Mouse (Mus musculus): ENCODE measurements at regions not wholly inside any gene's neighbourhood (a gene's known extent, or its start where the extent isn't known, plus 50 kb on each side); places are given as distances from the start of the nearest gene placed in this dataset.
A peak's percentile ranks its signal among the peaks of the same experiment; 100 is the strongest.

GRCm38 (mm10) chr8:29460119-29460518 lies 2012.6 kb downstream of the Poteg start:
- H3K4me1 ChIP-seq (replicated peaks), result no peaks in the 10 kb centered on the region
- H3K9me3 ChIP-seq, result no peaks in the 10 kb centered on the region
- 34% methylated on average over 1 of the region's 1 CpGs for WGBS
- no peak overlapping the region for H3K4me3 ChIP-seq (replicated peaks)
- H3K9ac ChIP-seq (replicated peaks), result no peak overlapping the region
- H3K27me3 ChIP-seq, result no peaks in the 10 kb centered on the region
- H3K4me2 ChIP-seq (replicated peaks), result no peak overlapping the region
- H3K27ac ChIP-seq, result no peak overlapping the region
- no peaks in the 10 kb centered on the region for H3K36me3 ChIP-seq
- no peak for ATAC-seq

DNA sequence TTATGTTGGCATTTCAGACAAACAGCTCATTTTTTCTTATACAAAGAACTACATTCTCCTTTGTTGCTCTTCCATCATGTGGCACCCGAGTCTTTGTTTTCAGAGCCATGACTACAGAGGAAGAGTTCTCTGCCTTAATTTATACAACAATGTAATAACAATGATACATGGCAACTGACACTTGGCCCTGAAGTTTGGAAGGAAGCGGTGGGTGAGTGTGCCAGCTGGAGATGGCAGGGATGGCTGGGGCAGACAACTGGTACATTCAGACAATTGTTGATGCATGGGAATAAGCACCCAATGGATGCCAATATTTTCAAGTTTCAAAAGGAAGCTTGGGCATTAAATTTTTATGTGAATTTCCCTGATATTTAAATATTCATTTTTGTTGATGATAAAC lies 2045.5 kb downstream of the Poteg start:
- ATAC-seq, result no peak
- H3K9ac ChIP-seq (replicated peaks), result no peak overlapping the region
- no peaks in the 10 kb centered on the region for H3K9me3 ChIP-seq
- H3K36me3 ChIP-seq, result no peaks in the 10 kb centered on the region
- H3K4me3 ChIP-seq (replicated peaks), result no peak overlapping the region
- WGBS, result 88% methylated on average over 2 of the region's 2 CpGs
- H3K4me1 ChIP-seq (replicated peaks), result no peaks in the 10 kb centered on the region
- no peaks in the 10 kb centered on the region for H3K27me3 ChIP-seq
- no peak overlapping the region for H3K4me2 ChIP-seq (replicated peaks)
- H3K27ac ChIP-seq, result no peak overlapping the region

DNA sequence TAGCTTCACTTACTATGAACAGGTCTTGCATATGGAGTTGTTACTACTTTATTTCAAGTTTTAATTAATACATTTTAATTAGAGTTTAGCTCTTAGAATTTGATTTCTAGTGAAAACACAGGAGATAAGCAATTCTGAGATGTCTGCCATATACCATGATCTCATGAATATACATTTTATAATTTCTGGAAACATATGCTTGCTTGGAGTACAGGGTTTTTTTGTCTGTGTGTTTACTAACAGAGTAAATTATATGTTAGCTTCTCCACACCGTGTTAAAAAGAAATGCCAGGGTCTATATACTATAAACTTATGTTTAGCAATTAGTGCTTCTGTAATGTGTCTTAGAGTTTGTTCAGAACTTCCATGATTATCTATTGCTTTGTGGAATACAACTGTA lies 2079.9 kb downstream of the Poteg start:
- no peaks in the 10 kb centered on the region for H3K36me3 ChIP-seq
- no peaks in the 10 kb centered on the region for H3K4me1 ChIP-seq (replicated peaks)
- H3K27me3 ChIP-seq, result no peaks in the 10 kb centered on the region
- no peak overlapping the region for H3K4me2 ChIP-seq (replicated peaks)
- H3K9ac ChIP-seq (replicated peaks), result no peak overlapping the region
- H3K9me3 ChIP-seq, result no peaks in the 10 kb centered on the region
- no peak overlapping the region for H3K4me3 ChIP-seq (replicated peaks)
- H3K27ac ChIP-seq, result no peak overlapping the region
- 96% methylated on average over 1 of the region's 1 CpGs for WGBS
- no peak for ATAC-seq

DNA sequence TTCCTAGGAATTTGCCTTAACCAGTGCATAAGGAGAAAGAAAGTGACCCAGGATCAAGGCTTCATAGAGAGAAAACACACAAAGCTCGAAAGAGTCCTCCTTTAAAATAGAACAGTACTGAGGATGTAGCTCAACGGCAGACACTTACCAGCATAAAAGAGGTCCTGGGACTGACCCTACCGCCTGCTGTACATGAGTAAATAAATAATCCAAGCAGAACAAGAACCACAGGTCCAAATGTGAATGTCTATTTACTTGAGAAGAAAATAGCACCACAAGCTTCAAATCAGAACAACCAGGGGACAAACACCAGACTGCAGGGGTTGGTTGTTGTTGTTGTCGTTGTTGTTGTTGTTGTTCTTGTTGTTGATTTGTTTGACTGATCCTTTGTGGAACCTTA lies 2084.1 kb downstream of the Poteg start:
- no peak overlapping the region for H3K4me2 ChIP-seq (replicated peaks)
- H3K4me1 ChIP-seq (replicated peaks), result no peaks in the 10 kb centered on the region
- no peaks in the 10 kb centered on the region for H3K27me3 ChIP-seq
- H3K9me3 ChIP-seq, result no peaks in the 10 kb centered on the region
- no peak overlapping the region for H3K4me3 ChIP-seq (replicated peaks)
- no peak overlapping the region for H3K27ac ChIP-seq
- no peaks in the 10 kb centered on the region for H3K36me3 ChIP-seq
- H3K9ac ChIP-seq (replicated peaks), result no peak overlapping the region
- ATAC-seq, result no peak
- WGBS, result 65% methylated on average over 4 of the region's 4 CpGs

- no peaks in the 10 kb centered on the region for H3K36me3 ChIP-seq
- no peak overlapping the region for H3K27ac ChIP-seq
- no peak overlapping the region for H3K9ac ChIP-seq (replicated peaks)
- H3K4me1 ChIP-seq (replicated peaks), result no peaks in the 10 kb centered on the region
- no peaks in the 10 kb centered on the region for H3K9me3 ChIP-seq
- 85% methylated on average over 2 of the region's 2 CpGs for WGBS
- no peak overlapping the region for H3K4me3 ChIP-seq (replicated peaks)
- H3K27me3 ChIP-seq, result no peaks in the 10 kb centered on the region
- ATAC-seq, result no peak
- H3K4me2 ChIP-seq (replicated peaks), result no peak overlapping the region
These were observed 2090.5 kb downstream of the Poteg start for GRCm38 (mm10) chr8:29538016-29538415.

GRCm38 (mm10) chr8:29539856-29540255 lies 2092.4 kb downstream of the Poteg start:
- ATAC-seq, result no peak

GRCm38 (mm10) chr8:29544142-29544541 lies 2096.7 kb downstream of the Poteg start:
- Histone ChIP-seq H3K4me1 (replicated peaks) (0 out of 2 replicates have a peak, but pooled peaks cover 3% of the 10 kb centered on the region), H3K9me3 (no peaks in the 10 kb centered on the region), H3K4me2 (replicated peaks) (no peak overlapping the region), H3K9ac (replicated peaks) (no peak overlapping the region), H3K36me3 (no peaks in the 10 kb centered on the region), H3K4me3 (replicated peaks) (no peak overlapping the region), H3K27me3 (no peaks in the 10 kb centered on the region), H3K27ac (no peak overlapping the region)
- WGBS, result 49% methylated on average over 5 of the region's 5 CpGs
- peak; percentile 40; the same call in 1 of the 2 replicates for ATAC-seq

More at GRCm38 (mm10) chr8:29539856-29540255, 2092.4 kb downstream of the Poteg start:
- Histone ChIP-seq H3K4me1 (replicated peaks) (0 out of 2 replicates have a peak, but pooled peaks cover 3% of the 10 kb centered on the region), H3K36me3 (no peaks in the 10 kb centered on the region), H3K4me3 (replicated peaks) (no peak overlapping the region), H3K4me2 (replicated peaks) (no peak overlapping the region), H3K27me3 (no peaks in the 10 kb centered on the region), H3K27ac (no peak overlapping the region), H3K9me3 (no peaks in the 10 kb centered on the region), H3K9ac (replicated peaks) (no peak overlapping the region)
- WGBS, result 86% methylated on average over 3 of the region's 3 CpGs

- Histone ChIP-seq H3K9me3 (no peaks in the 10 kb centered on the region), H3K9ac (replicated peaks) (no peak overlapping the region), H3K27me3 (no peaks in the 10 kb centered on the region), H3K36me3 (no peaks in the 10 kb centered on the region), H3K27ac (no peak overlapping the region), H3K4me3 (replicated peaks) (no peak overlapping the region), H3K4me2 (replicated peaks) (no peak overlapping the region), H3K4me1 (replicated peaks) (no peaks in the 10 kb centered on the region)
- 92% methylated on average over 6 of the region's 6 CpGs for WGBS
- no peak for ATAC-seq
These were observed 2138.2 kb downstream of the Poteg start for GRCm38 (mm10) chr8:29585671-29586070.

GRCm38 (mm10) chr8:29594129-29594528 lies 2146.7 kb downstream of the Poteg start:
- no peak overlapping the region for H3K4me2 ChIP-seq (replicated peaks)
- H3K27me3 ChIP-seq, result no peaks in the 10 kb centered on the region
- no peak overlapping the region for H3K9ac ChIP-seq (replicated peaks)
- no peak overlapping the region for H3K27ac ChIP-seq
- H3K9me3 ChIP-seq, result no peaks in the 10 kb centered on the region
- no peaks in the 10 kb centered on the region for H3K4me1 ChIP-seq (replicated peaks)
- ATAC-seq, result no peak
- H3K36me3 ChIP-seq, result no peaks in the 10 kb centered on the region
- no peak overlapping the region for H3K4me3 ChIP-seq (replicated peaks)
- 78% methylated on average over 9 of the region's 9 CpGs for WGBS

GRCm38 (mm10) chr8:29614098-29614497 lies 2166.6 kb downstream of the Poteg start:
- no peaks in the 10 kb centered on the region for H3K27me3 ChIP-seq
- H3K9me3 ChIP-seq, result no peaks in the 10 kb centered on the region
- H3K4me1 ChIP-seq (replicated peaks), result no peaks in the 10 kb centered on the region
- H3K4me2 ChIP-seq (replicated peaks), result no peak overlapping the region
- WGBS, result 62% methylated on average over 7 of the region's 7 CpGs
- no peak for ATAC-seq
- H3K9ac ChIP-seq (replicated peaks), result no peak overlapping the region
- no peaks in the 10 kb centered on the region for H3K36me3 ChIP-seq
- no peak overlapping the region for H3K4me3 ChIP-seq (replicated peaks)
- H3K27ac ChIP-seq, result 0 out of 2 replicates have a peak overlapping the region, but pooled peaks have one; percentile 9

- Histone ChIP-seq H3K4me2 (replicated peaks) (no peak overlapping the region), H3K27me3 (no peaks in the 10 kb centered on the region), H3K9ac (replicated peaks) (no peak overlapping the region), H3K4me1 (replicated peaks) (no peaks in the 10 kb centered on the region), H3K4me3 (replicated peaks) (no peak overlapping the region), H3K36me3 (no peaks in the 10 kb centered on the region), H3K27ac (no peak overlapping the region), H3K9me3 (no peaks in the 10 kb centered on the region)
- 0 out of 2 replicates have a peak, but pooled peaks have one; percentile 20 for ATAC-seq
- WGBS, result 71% methylated on average over 3 of the region's 3 CpGs
These were observed 2214.1 kb downstream of the Poteg start for GRCm38 (mm10) chr8:29661616-29662015.

DNA sequence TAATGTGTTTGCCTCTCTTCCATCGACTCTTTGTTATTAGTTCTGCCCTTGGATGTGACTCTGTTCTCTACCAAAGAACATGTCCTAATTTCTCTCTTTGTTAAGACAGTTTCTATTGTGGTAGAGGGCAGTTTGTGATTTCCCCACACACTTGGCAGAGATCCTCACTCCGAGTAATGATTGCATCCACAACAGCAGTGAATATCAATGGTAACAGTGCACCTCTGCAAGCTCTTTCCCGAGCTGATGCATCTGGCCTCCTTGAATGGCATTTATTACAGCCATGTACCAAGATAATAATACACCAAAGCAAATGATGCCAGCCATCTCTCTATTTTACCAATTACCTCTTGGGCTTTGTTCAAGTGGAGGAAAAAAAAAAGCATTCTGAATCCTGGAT lies 2228.4 kb downstream of the Poteg start:
- H3K9me3 ChIP-seq, result no peaks in the 10 kb centered on the region
- 70% methylated on average over 3 of the region's 3 CpGs for WGBS
- no peak overlapping the region for H3K4me3 ChIP-seq (replicated peaks)
- no peaks in the 10 kb centered on the region for H3K36me3 ChIP-seq
- no peak overlapping the region for H3K27ac ChIP-seq
- H3K4me2 ChIP-seq (replicated peaks), result no peak overlapping the region
- H3K9ac ChIP-seq (replicated peaks), result no peak overlapping the region
- no peaks in the 10 kb centered on the region for H3K27me3 ChIP-seq
- no peaks in the 10 kb centered on the region for H3K4me1 ChIP-seq (replicated peaks)
- no peak for ATAC-seq

- Histone ChIP-seq H3K36me3 (no peaks in the 10 kb centered on the region), H3K4me1 (replicated peaks) (no peaks in the 10 kb centered on the region), H3K4me3 (replicated peaks) (no peak overlapping the region), H3K4me2 (replicated peaks) (no peak overlapping the region), H3K9ac (replicated peaks) (no peak overlapping the region), H3K27ac (no peak overlapping the region), H3K27me3 (no peaks in the 10 kb centered on the region), H3K9me3 (no peaks in the 10 kb centered on the region)
- 77% methylated on average over 1 of the region's 1 CpGs for WGBS
- ATAC-seq, result no peak
These were observed 2235.9 kb downstream of the Poteg start for GRCm38 (mm10) chr8:29683340-29683739.
